Mouse (Mus musculus): ENCODE measurements around the gene Gm49340. TPM values are rescaled to one million over a fixed set of nuclear protein-coding genes. Genes with fewer than 3 reads are reported as not detected.
"Not testable (repeated sequence)": the region's sequence is repeated elsewhere in the genome, so short reads cannot be mapped to it uniquely, and the experiment has no call there.

Gene Gm49340
- not detected for total RNA-seq (2021)

GRCm38 (mm10) chr11:73329442-73329841 is at the start of gene Gm49340, which contains the start of the genes Aspa and Spata22:
Gene Gm49340, plus strand, starts transcription at chr11:73329741.
Gene Aspa, minus strand, starts transcription at chr11:73329596.
Gene Spata22, plus strand, starts transcription at chr11:73329741.
- DNase-seq, result no peak

DNA sequence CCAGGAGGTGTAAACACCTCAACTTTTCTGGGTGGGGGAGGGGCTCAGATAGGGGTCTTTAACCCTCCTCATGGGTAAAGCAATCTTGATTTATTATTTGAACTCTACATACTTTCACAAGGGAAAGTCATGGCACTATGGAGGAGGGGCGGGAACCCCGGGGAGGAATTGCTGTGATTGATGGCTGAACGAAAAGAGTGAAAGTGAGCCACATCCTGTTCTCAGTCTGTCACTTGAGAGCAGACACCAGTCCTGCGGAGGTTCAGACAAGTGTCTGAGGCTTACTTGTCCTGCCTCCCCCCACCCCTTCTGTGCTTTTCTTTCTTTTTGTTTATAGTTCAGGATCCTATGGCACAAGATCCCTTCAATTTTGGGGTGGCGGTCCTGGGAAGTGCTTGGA is 48.8 kb upstream of the Gm49340 start:
- DNase-seq, result no peak

GRCm38 (mm10) chr11:73281528-73282027 is 48.0 kb upstream of the Gm49340 start:
- DNase-seq, result peak; percentile 66 to 75

DNA sequence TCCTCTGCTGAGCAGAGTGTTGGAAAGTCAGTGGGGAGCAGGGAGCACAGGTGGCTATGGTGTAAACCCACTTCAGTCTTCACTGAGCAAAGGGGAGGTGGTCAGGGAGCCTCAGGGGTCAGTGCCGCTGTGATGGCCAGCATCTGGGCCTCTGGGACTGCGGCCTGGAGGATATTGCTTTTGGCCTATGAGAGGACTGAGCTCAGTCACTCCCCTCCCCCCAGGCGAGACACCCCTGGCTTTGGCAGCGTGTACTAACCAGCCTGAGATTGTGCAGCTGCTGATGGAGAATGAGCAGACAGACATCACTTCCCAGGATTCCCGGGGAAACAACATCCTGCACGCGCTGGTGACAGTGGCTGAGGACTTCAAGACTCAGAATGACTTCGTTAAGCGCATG is 46.2 kb upstream of the Gm49340 start:
- no peak for DNase-seq

GRCm38 (mm10) chr11:73283926-73284325 is 45.6 kb upstream of the Gm49340 start:
- DNase-seq, result no peak

GRCm38 (mm10) chr11:73284351-73284750 is 45.2 kb upstream of the Gm49340 start:
- no peak for DNase-seq

- no peak for DNase-seq
Measured at GRCm38 (mm10) chr11:73289621-73290020, 39.9 kb upstream of the Gm49340 start.

- DNase-seq, result no peak
Measured at GRCm38 (mm10) chr11:73303123-73303522, 26.4 kb upstream of the Gm49340 start.

DNA sequence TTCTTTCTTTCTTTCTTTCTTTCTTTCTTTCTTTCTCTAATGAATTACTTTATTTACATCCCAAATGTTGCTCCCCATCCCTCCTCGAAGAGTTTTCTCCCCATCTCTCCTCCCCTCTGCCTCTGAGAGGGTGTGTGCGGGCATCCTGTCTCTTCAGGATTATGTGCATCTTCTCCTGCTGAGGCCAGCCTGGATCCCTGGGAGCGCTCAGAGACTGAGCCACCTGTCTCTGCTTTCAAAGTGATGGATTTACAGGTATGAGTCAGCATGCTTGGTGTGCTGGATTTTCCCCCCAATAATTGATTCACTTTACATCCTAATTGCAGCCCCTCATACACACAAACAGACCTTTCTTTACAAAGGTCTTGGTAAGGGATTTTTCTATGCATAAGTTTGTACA is 13.6 kb upstream of the Gm49340 start:
- no peak for DNase-seq

DNA sequence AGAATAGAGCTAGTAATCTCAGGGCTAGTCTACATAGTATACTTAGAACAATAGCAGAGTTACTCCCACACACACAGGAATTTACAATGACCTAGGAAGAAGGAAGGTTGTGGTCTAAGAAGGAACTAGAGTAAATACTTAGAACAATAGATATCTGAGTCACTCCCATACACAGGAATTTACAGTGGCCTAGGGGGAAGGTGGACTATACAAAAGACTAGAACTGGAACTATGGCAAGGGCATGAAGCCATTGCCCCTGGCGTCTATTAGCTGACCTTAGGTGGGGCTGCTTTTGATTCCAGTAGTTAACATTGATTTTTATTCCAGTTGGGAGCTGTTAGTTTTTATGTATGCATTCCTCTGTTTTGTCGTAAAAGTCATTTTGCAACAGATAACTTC is 11.0 kb upstream of the Gm49340 start:
- DNase-seq, result not testable (repeated sequence)

DNA sequence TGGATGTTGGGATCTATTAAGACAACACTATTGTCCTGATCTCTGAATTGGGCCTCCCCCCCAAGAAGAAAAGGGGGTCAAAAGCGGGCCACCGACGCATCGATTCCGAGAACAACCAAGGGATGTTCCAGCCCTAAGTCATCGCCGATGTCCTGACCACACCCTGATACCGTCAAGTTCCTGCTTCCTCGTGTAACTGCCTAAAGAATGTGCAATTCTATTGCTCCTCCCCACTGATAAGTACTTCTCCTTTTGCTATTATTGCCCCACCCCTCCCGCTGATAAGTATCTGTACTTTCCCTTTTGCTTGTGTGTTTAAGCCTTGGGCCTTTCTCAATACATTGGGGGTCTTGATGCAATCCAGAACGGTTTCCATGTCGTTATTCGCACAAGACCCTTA is 8.5 kb upstream of the Gm49340 start:
- not testable (repeated sequence) for DNase-seq

DNA sequence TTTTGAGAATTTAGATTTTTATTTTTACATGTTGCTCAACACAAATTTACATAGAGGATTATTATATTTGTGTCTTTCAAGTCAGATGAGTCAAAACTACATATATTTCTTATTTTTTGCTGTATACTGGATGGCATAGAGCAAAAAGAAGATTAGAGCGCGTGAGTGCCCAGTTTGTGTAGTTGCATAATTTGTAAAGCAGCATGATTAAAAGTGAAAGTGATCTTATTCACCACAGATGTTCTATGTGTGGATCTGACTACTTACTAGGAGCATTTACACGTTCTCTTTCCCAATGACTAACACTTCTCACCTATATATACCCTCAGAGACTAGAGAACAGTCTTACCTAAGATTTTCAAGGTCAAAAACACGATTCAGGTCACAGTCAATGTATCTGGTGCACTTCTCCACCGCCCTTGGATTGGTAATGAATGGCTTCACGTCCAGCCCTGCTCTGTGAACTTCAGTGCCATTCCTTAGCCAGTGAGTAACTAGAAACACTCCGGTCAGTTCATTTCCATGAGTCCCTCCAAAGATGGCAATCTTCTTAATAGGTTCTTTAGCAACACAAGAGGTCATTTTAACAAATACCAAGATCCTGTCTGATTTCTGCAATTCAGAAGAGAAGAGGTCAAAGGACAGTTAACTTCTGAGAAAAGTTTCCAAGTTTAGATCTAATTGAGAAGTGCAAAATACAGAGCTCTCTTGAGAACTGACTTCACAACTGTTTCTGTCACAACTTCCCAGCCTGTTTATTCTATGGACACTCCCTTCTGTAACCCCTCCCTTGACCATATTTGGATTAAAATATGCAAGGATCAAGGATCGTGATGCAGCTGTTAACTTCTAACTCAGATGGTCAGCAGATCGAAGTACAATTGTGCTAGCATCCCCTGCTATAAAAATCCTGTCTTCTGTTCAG is 5.4 kb upstream of the Gm49340 start:
- DNase-seq, result no peak

GRCm38 (mm10) chr11:73326485-73326886 is 3.1 kb upstream of the Gm49340 start:
- DNase-seq, result no peak

GRCm38 (mm10) chr11:73327361-73327760 is 2.2 kb upstream of the Gm49340 start:
- DNase-seq, result no peak

DNA sequence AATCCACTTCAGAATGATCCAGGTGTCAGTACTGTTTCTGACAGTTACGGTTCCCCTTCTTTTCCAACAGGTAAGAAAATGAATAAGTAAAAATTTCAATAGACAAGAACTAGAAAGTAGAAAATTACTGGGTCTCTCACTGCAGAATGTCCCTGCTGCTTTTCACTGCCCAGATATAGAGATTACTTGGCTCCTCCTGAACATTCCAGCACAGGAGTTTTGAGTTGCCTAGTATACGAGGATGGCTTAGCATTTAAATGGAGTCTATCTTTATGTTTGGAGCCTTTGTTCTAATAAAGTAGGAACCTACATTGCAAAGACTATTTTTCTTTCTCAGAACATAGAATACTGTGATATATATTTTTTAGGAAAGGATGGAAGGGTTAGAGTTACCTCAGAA is 3.8 kb downstream of the Gm49340 start:
- no peak for DNase-seq

GRCm38 (mm10) chr11:73336919-73337318 is 7.4 kb downstream of the Gm49340 start:
- no peak for DNase-seq

GRCm38 (mm10) chr11:73350483-73350882 is 20.9 kb downstream of the Gm49340 start, which contains the start of gene Olfr20:
Gene Olfr20, plus strand, starts transcription at chr11:73350783.
- no peak for DNase-seq

DNA sequence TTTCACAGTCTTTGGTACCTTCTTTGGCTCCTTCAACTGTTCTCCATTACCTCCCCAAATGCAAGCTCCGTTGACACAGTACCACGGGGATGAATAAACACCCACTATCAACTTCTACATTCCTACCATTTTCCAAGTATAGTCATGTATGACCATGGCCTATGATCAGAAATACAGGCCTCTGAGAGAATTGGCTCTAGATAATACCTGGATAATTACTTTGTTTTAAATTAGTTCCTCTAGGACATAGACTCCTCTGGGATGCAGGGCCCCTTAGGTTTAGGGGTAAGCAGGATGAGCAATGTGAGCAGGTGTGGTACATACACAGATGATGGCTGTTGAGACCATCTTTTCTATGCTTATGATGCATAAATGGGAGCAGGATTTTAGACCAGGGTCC is 41.4 kb downstream of the Gm49340 start, which contains the start of gene Olfr376:
Gene Olfr376, plus strand, starts transcription at position 301 of the 400 bp plus-strand sequence.
- DNase-seq, result no peak

GRCm38 (mm10) chr11:73395374-73395773 is 65.8 kb downstream of the Gm49340 start:
- no peak for DNase-seq

GRCm38 (mm10) chr11:73399514-73399913 is 70.0 kb downstream of the Gm49340 start, which contains the start of gene Olfr1:
Gene Olfr1, minus strand, starts transcription at chr11:73399614.
- no peak for DNase-seq
